Mouse (Mus musculus) left cerebral cortex, postnatal 36 days (tissue): Measurements from ENCODE around the gene Fam118a. TPM values are rescaled to one million over a fixed set of nuclear protein-coding genes. Genes with fewer than 3 reads are reported as not detected.
A peak's percentile ranks its signal among the peaks of the same experiment; 100 is the strongest.
"Not testable (repeated sequence)": the region's sequence is repeated elsewhere in the genome, so short reads cannot be mapped to it uniquely, and the experiment has no call there.

Source experiments
- DNase-seq, 2 experiments: peaks; one replicate each; pipeline ENCODE4 v3.0.0; 2021 to 2022; ENCODE audit warnings: low spot score in 2 of 2, mixed read lengths in 1 of 2
- intact Hi-C: fragments of 180-260 bp; cut with DNase I; formaldehyde crosslinking; loops from one replicate; pipeline ENCODE4 v1.15.1; 2025
- total RNA-seq, 2 experiments: library from RNA; stranded (reverse); gene quantifications; 2 replicates each; pipeline ENCODE4 v1.2.3; 2021

The Fam118a gene
- total RNA-seq, result 10 to 100 TPM; 18.9 to 24.3 TPM

DNA sequence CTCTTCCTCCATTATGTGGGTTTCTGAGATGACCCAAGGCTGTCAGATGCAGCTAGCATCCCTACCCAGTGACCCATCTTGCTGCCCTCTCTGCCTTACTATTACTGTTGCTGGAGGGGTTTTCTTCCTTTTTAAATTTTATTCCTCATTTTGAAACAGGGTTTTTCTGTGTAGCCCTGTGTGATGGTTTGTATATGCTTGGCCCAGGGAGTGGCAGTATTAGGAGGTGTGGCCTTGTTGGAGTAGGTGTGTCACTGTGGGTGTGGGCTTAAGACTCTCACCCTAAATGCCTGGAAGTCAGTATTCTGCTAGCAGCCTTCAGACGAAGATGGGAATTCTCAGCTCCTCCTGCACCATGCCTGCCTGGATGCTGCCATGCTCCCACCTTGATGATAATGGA lies at the start of gene Fam118a:
Gene Fam118a, plus strand, starts transcription at position 301 of the 400 bp plus-strand sequence.
- intact Hi-C loops, DNase-seq: not testable (repeated sequence)

DNA sequence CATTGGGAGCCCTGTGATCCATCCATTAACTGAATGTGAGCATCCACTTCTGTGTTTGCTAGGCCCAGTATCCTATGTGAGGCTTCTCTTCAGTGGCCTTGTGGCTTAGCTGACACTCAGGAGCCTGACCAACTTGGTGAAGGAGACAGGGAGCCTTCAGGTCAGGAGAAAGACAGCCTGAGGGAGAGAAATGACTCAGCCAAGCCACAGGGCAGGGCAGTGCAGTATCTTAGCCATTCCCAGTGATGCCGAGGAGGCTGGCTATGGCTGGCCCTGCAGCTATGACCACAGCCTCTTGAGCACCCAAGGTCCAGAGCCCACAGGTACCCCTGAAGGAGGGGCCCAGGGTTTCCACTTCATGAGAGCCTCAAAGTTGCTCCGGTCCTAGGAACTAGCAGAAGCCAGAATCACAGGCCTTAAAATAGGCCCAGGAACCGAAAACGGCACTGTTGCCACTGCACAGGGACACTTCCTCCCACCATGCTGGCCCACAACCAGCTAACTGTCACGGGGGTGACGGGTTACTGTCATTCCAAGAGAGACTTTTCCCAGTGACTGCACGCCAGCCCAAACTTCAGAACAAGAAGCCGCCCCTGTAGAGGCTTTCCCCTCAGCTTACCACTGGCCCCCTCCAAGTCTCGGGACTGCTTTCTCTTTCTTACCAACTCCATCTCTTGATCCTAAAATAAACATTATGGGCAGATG lies 47.0 kb upstream of the Fam118a start:
- intact Hi-C loops, result no loop called here
- DNase-seq, result no peak

- DNase-seq, result no peak
- intact Hi-C loops, result no loop called here
Measured at GRCm38 (mm10) chr15:84982888-84983287, 45.9 kb upstream of the Fam118a start.

DNA sequence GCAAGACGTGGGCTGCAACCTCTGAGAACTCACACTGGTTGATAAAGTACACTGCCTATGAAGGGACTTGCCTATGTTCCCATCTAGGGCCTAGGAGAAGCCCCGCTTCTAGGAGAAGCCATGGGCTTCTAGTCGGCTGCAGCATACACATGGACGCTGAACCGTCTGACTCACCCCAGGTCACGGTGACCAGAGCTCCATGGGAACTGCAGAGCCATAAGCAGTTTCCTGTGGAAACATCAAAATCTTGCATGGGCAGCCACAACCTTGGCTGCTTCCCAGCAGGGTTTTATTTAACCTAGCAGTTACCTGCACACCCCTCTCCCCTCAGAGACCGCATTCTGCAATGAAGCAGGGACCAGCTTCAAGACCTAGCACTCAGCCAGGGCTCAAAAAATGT lies 45.0 kb upstream of the Fam118a start:
- no peak for DNase-seq
- intact Hi-C loops, result no loop called here

DNA sequence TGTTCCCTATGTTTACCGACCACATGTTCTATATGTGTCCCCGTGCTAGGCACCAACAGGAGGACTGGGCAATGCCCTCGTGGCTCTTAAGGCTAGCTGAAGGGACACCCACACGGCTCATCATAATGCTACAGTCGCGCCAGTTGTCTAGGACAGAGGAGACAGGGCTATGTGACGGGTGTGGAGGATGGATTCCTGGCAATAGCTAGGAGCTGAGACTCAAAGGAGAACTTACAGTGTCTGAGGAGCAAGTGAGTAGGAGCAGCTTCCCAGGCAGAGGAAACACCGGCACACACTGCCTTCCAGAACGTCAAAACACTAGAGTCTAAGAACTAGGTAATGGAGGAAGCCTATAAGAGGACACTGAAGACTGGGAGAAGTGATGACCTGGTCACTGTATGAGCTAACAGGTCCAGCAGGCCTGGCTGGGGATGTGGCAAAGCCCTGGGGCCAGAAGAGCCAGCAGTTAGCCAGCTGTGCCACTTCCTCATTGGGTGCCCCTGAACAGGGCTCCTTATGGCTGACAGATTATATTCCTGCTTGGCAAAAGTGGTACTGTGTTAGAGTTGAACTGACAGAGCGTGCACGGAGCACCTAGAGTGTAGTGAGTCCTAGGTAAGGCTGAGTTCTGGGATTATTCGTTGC lies 43.1 kb upstream of the Fam118a start:
- intact Hi-C loops, result loop anchor here (5.0 kb wide), 1 partner anchor 43 kb away; no protein-coding TSS in a partner anchor
- DNase-seq, result no peak

DNA sequence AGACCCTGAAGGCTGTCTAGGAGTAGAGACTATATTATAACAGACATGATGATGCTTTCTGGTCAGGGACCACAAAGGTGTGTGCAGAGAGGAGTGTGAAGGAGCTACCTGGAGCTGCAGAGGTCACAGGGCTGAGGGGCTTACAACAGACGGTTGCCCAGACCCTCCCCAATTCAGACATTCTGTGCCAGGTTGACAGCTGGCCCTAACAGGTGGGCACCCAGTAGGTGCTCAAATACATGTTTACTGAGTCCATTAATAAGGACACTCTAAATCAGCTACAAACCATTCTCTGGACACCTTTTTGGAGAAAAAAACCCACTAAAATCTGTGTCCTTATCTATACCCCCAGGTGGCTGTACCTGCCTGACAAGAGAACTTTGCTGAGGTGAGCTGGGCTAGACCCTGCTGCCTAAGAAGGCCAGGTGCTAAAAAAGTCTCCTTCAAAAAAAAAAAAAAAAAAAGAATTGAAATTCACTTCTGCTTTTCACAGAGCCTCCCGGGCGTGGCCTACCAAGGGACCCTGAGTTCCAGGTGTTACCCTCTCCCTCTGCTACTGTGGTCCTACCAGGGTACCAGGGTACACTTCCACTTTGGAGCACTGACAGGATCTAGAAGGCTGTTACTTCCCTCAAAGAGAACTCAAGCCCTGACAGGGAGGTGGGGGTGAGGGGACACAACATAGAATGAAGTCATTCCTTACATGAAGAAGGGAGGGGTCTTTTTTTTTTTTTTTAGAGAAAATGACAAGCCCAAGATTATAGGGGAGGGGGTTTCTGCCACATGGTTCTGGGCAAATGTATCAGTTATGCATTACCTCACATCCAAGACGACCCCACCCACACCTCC lies 42.4 kb upstream of the Fam118a start:
- intact Hi-C loops, result loop anchor here (5.0 kb wide), 1 partner anchor 44 kb away; no protein-coding TSS in a partner anchor
- no peak for DNase-seq

- peak in 1 of 2 experiments; percentile 52 for DNase-seq
- intact Hi-C loops, result loop anchor here (5.0 kb wide), 1 partner anchor 45 kb away; no protein-coding TSS in a partner anchor
Measured at GRCm38 (mm10) chr15:84987020-84987815, 41.5 kb upstream of the Fam118a start.

GRCm38 (mm10) chr15:84987874-84988825 lies 40.6 kb upstream of the Fam118a start, which contains the start of gene 5031439G07Rik:
5031439G07Rik (minus strand) TSS chr15:84988551.
- peak; percentile 86 to 87 for DNase-seq
- intact Hi-C loops, result loop anchor here (5.0 kb wide), 1 partner anchor 46 kb away; no protein-coding TSS in a partner anchor

GRCm38 (mm10) chr15:84989098-84989497 lies 39.6 kb upstream of the Fam118a start:
- DNase-seq, result no peak
- intact Hi-C loops, result loop anchor here (5.0 kb wide), 1 partner anchor 47 kb away; no protein-coding TSS in a partner anchor

DNA sequence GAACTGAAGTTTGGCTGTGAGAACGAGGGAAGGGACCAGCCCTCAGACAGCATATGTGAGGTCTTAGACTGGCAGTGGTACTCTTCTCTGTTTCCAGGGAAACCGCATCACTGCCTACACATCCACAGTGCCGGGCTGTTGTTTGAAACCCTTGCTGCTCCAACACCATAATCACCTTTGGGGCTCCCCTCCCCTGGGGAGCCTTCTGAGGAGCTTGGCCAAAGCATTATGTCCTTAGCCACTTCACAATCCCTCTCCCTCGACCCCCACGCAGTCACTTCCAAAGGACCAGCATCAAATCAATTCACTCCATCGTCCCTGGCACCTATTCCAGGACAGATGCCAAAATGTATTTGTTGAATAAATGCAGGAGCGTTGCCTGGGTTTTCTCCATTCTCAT lies 39.0 kb upstream of the Fam118a start:
- no peak for DNase-seq
- intact Hi-C loops, result loop anchor here (5.0 to 10.0 kb wide), 2 partner anchors 47 to 135 kb away; partner anchors contain the start of gene Phf21b

DNA sequence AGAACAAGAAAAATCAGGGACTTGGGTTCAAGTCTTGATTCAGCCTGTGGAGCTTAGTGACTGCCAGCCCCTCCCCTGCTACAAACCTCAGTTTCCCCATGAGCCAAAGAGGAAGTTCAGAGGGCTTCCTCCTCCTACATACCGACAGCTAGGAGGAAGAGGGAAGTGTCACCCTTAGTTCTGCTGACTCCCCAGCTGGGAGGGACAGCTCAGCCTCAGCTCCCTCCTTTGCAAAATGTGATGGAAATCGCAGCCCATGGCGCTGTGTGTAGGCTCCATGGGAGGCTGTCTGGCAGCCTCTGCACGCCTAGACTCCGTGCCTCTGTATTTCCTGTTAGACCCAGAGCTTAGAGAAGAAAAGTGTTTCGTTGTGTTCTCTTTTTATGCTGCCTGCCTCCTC lies 34.2 kb upstream of the Fam118a start:
- intact Hi-C loops, result loop anchor here (10.0 kb wide), 1 partner anchor 140 kb away; the partner anchor contains the start of gene Phf21b

DNA sequence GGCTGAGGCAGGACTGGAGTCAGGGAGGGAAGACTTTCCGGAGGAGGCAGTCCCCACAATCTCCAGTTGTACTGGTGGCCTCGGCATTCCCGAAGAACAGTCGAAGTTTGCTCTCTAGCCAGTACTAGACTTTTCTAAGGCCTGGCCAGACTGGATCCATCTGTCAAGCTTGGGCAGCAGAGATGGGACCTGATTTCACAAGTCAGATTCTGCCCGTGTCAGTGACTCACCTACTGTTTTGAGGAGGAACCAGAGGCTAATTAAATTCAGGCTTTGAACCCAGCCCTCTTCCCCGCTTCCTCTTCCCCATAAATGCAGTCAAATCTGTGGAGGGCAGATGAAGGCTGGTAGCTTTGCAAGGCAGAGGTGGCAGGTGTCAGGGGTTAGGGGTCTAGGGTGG lies 33.7 kb upstream of the Fam118a start:
- DNase-seq, result no peak
- intact Hi-C loops, result loop anchor here (10.0 kb wide), 1 partner anchor 140 kb away; the partner anchor contains the start of gene Phf21b

More for the DNA sequence above, 34.2 kb upstream of the Fam118a start:
- DNase-seq, result no peak

DNA sequence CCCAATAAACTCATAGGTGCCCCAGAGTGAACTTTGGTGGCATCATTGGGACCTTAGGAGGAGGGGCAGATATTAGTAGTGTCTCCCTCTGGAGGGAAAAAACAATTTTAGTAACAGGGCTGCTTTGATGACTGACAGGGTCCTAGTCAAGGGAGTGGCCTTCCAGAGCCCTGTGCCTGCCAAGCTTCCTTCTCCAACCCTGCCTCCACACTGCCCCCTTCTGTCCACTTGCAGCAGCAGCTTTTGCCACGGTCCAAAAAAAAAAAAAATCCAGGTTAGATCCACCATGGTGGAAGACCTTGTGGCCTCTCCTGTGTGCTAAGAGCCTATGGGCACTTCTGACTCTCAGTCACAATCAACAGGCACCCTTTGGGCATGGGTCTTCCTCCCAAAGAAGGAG lies 32.8 kb upstream of the Fam118a start:
- no peak for DNase-seq
- intact Hi-C loops, result loop anchor here (10.0 kb wide), 1 partner anchor 141 kb away; the partner anchor contains the start of gene Phf21b

- intact Hi-C loops, result loop anchor here (1.0 to 10.0 kb wide), 2 partner anchors 17 to 143 kb away; partner anchors contain the start of gene Phf21b
- DNase-seq, result peak; percentile 82 to 83
Measured at GRCm38 (mm10) chr15:84997768-84998454, 30.8 kb upstream of the Fam118a start.

DNA sequence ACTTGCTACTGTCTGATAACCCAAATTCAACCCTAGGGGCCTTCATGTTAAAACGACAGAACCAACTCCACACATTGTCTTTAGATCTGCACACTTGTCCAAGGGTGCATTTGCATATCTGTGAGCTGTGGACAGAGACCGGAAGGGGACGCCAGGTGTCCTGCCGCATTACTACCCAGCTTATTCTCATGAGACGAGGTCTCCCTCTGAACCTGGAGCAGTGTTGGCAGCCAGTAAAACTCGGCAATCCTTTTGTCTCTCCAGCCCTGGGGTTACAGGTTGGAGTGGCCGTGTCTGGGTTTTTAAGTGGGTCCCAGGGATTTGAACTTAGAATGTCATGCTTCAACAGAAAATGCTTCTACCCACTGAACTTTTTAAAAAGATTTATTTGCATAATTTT lies 28.8 kb upstream of the Fam118a start:
- DNase-seq, result no peak
- intact Hi-C loops, result loop anchor here (5.0 to 10.0 kb wide), 3 partner anchors 37 to 145 kb away; partner anchors contain the start of gene Phf21b

DNA sequence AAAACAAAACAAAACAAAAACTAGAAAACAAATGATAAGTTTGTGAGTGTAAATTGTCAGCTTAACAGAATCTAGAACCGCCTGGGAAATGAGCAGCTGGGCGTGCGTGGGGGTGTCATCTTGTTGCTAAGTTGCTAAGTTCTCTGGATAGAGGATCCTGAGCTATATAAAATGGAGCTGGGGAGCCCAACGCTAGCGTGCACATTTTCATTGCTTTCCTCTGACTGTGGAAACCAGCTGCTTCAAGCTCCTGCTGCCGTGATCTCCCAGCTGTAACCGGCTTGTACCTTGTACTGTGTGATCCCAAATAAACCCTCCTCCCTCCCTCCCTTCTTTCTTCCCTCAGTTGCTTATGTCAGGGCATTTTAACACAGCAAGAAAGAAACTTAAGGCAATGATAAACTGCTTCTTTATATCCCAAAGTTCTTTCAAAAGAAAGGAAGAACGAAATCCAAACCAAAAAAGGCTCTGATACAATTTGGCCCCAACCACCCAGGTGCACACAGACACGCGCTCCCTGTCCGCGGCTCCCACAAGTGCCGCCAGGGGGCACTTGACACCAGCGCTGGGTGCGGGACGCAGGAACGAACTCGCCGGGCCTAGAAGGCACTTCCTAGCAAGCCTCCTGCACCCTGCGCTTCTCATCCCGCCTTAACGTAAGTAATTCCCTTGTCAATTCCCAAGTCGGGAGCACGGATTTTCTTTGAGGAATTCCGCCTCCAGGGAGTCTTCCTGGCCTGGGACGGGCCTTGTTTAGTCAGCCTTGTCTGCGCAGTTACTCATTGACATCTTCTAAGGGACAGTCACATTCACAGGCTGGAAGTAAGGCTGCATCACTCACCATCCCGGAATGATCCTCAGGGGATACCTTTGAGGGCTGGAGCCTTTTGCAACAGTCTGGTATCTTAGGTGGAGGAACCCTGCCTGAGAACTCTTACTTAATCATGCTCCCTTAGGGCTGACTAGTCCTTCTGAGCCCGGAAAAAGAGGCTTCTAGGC lies 27.5 kb upstream of the Fam118a start:
- intact Hi-C loops, result loop anchor here (5.0 kb wide), 2 partner anchors 36 to 66 kb away; no protein-coding TSS in a partner anchor
- peak; percentile 73 to 77 for DNase-seq
